Mouse (Mus musculus): Measurements from ENCODE around the gene Sept5. TPM values are rescaled to one million over a fixed set of nuclear protein-coding genes. Genes with fewer than 3 reads are reported as not detected.

Gene Sept5
- polyA plus RNA-seq, 1 experiment = 74.2 TPM

DNA sequence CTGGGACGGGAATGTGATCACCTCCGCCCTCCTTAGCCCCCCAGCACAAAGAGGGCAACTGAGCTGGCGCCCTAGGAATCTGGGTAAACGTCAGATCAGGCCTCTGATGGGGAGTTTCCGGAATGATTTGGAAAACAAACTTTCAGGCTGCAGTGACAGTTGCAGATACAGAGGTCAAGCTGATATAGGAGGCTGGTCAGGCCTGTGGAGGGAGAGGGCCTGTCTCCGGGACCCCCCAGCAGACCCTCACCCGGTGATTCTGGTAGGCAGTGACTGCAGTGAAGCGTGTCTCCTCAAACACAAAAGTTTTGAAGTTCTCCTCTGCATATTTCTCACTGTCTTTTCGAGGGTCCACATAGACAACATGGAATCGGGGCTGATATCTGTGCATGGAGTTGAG lies 46.6 kb downstream of the Sept5 start:
- TF ChIP-seq MAX (IDR thresholded peaks at IDR 0.05) = no peak
- TF ChIP-seq CEBPB (IDR thresholded peaks at IDR 0.05; ENCODE audit: low read depth) = no peak
- TF ChIP-seq FOSL1 (IDR thresholded peaks at IDR 0.05; ENCODE audit: insufficient read depth, low read length, poor library complexity, severe bottlenecking) = no peak
- no peak for TF ChIP-seq CTCF (IDR thresholded peaks at IDR 0.05; ENCODE audit: control insufficient read depth, insufficient read depth, insufficient read length)
- TF ChIP-seq MYOD1 (IDR thresholded peaks at IDR 0.05; ENCODE audit: control insufficient read depth, insufficient read length, low read depth) = no peak
- no peak for TF ChIP-seq MYOG (IDR thresholded peaks at IDR 0.05; ENCODE audit: control insufficient read depth, extremely low read depth, insufficient read length)
- TF ChIP-seq USF1 (IDR thresholded peaks at IDR 0.05; ENCODE audit: low read depth) = no peak
- no peak overlapping the region for H3K4me3 ChIP-seq (ENCODE audit: insufficient read depth, poor library complexity, severe bottlenecking)
- H3ac ChIP-seq (ENCODE audit: control insufficient read depth, insufficient read length, low read depth) = no peak overlapping the region
- H3K27me3 ChIP-seq (ENCODE audit: control insufficient read depth, insufficient read depth, insufficient read length) = no peaks in the 10 kb centered on the region
- H3K79me2 ChIP-seq (ENCODE audit: control insufficient read depth, insufficient read depth) = peaks cover 18% of the 10 kb centered on the region
- peaks cover 22% of the 10 kb centered on the region for H3K36me3 ChIP-seq (ENCODE audit: control insufficient read depth, insufficient read depth)
- H3K79me3 ChIP-seq (ENCODE audit: low read depth) = peaks cover 2% of the 10 kb centered on the region

GRCm38 (mm10) chr16:18582426-18583148 lies 47.2 kb downstream of the Sept5 start:
- Histone ChIP-seq H3K79me3 (ENCODE audit: low read depth) (peaks cover 2% of the 10 kb centered on the region), H3K36me3 (ENCODE audit: control insufficient read depth, insufficient read depth) (peaks cover 22% of the 10 kb centered on the region), H3K79me2 (ENCODE audit: control insufficient read depth, insufficient read depth) (peaks cover 18% of the 10 kb centered on the region), H3K27me3 (ENCODE audit: control insufficient read depth, insufficient read depth, insufficient read length) (no peaks in the 10 kb centered on the region), H3ac (ENCODE audit: control insufficient read depth, insufficient read length, low read depth) (no peak overlapping the region), H3K4me3 (ENCODE audit: insufficient read depth, poor library complexity, severe bottlenecking) (no peak overlapping the region)
- TF ChIP-seq FOSL1 (IDR thresholded peaks at IDR 0.05; ENCODE audit: insufficient read depth, low read length, poor library complexity, severe bottlenecking) (no peak), CTCF (IDR thresholded peaks at IDR 0.05; ENCODE audit: control insufficient read depth, insufficient read depth, insufficient read length) (no peak), USF1 (IDR thresholded peaks at IDR 0.05; ENCODE audit: low read depth) (no peak), MAX (IDR thresholded peaks at IDR 0.05) (no peak)

GRCm38 (mm10) chr16:18581623-18582205 lies 48.0 kb downstream of the Sept5 start:
- no peak overlapping the region for H3ac ChIP-seq (ENCODE audit: control insufficient read depth, insufficient read length, low read depth)
- peaks cover 18% of the 10 kb centered on the region for H3K79me2 ChIP-seq (ENCODE audit: control insufficient read depth, insufficient read depth)
- no peak overlapping the region for H3K4me3 ChIP-seq (ENCODE audit: insufficient read depth, poor library complexity, severe bottlenecking)
- H3K27me3 ChIP-seq (ENCODE audit: control insufficient read depth, insufficient read depth, insufficient read length) = no peaks in the 10 kb centered on the region
- H3K36me3 ChIP-seq (ENCODE audit: control insufficient read depth, insufficient read depth) = peaks cover 22% of the 10 kb centered on the region
- H3K79me3 ChIP-seq (ENCODE audit: low read depth) = peaks cover 2% of the 10 kb centered on the region
- TF ChIP-seq USF1 (IDR thresholded peaks at IDR 0.05; ENCODE audit: low read depth) = no peak

DNA sequence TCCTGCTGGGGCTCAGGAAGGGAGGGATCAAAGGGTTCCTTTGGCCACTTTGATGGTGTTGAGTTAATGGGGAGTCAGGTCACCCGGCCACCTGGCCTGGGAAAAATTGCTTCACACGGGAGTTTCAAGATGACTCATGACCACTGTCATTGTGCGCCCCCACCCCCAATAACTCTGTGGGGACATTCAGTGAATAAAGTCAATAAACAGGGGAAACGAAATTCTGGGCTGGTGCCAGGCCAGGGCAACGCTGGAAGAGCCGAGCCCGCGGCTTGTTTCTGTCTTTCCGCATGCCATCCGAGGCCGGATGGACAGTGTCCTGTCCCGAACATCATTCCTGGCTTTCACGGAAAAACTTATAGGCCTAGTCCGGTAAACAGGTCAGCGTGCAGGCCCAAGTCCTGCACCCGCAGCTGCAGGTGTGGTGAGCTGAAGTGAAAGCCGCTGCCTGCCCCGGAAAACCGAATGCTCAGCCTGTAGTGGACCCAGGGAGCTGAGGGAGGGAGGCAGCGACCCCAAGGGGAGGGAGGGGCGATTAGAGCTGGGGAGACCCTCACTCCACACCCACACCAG lies 48.6 kb downstream of the Sept5 start:
- no peak for TF ChIP-seq MYOG (IDR thresholded peaks at IDR 0.05; ENCODE audit: control insufficient read depth, extremely low read depth, insufficient read length)
- Histone ChIP-seq H3K79me3 (ENCODE audit: low read depth) (peaks cover 2% of the 10 kb centered on the region), H3K36me3 (ENCODE audit: control insufficient read depth, insufficient read depth) (peaks cover 22% of the 10 kb centered on the region), H3K79me2 (ENCODE audit: control insufficient read depth, insufficient read depth) (peaks cover 18% of the 10 kb centered on the region), H3ac (ENCODE audit: control insufficient read depth, insufficient read length, low read depth) (no peak overlapping the region), H3K27me3 (ENCODE audit: control insufficient read depth, insufficient read depth, insufficient read length) (no peaks in the 10 kb centered on the region), H3K4me3 (ENCODE audit: insufficient read depth, poor library complexity, severe bottlenecking) (no peak overlapping the region)

GRCm38 (mm10) chr16:18580389-18580788 lies 49.4 kb downstream of the Sept5 start:
- H3ac ChIP-seq (ENCODE audit: control insufficient read depth, insufficient read length, low read depth) = no peak overlapping the region
- no peaks in the 10 kb centered on the region for H3K27me3 ChIP-seq (ENCODE audit: control insufficient read depth, insufficient read depth, insufficient read length)
- peaks cover 2% of the 10 kb centered on the region for H3K79me3 ChIP-seq (ENCODE audit: low read depth)
- peaks cover 11% of the 10 kb centered on the region for H3K79me2 ChIP-seq (ENCODE audit: control insufficient read depth, insufficient read depth)
- peaks cover 22% of the 10 kb centered on the region for H3K36me3 ChIP-seq (ENCODE audit: control insufficient read depth, insufficient read depth)
- H3K4me3 ChIP-seq (ENCODE audit: insufficient read depth, poor library complexity, severe bottlenecking) = no peak overlapping the region
- TF ChIP-seq MYOG (IDR thresholded peaks at IDR 0.05; ENCODE audit: control insufficient read depth, extremely low read depth, insufficient read length) = no peak

- Histone ChIP-seq H3K36me3 (ENCODE audit: control insufficient read depth, insufficient read depth) (peaks cover 9% of the 10 kb centered on the region), H3K4me3 (ENCODE audit: insufficient read depth, poor library complexity, severe bottlenecking) (no peak overlapping the region), H3ac (ENCODE audit: control insufficient read depth, insufficient read length, low read depth) (no peak overlapping the region), H3K79me2 (ENCODE audit: control insufficient read depth, insufficient read depth) (no peaks in the 10 kb centered on the region), H3K79me3 (ENCODE audit: low read depth) (no peaks in the 10 kb centered on the region), H3K27me3 (ENCODE audit: control insufficient read depth, insufficient read depth, insufficient read length) (no peaks in the 10 kb centered on the region)
- TF ChIP-seq USF1 (IDR thresholded peaks at IDR 0.05; ENCODE audit: low read depth) = no peak
- TF ChIP-seq MAX (IDR thresholded peaks at IDR 0.05) = no peak
- no peak for TF ChIP-seq CTCF (IDR thresholded peaks at IDR 0.05; ENCODE audit: control insufficient read depth, insufficient read depth, insufficient read length)
- no peak for TF ChIP-seq MYOD1 (IDR thresholded peaks at IDR 0.05; ENCODE audit: control insufficient read depth, insufficient read length, low read depth)
- TF ChIP-seq FOSL1 (IDR thresholded peaks at IDR 0.05; ENCODE audit: insufficient read depth, low read length, poor library complexity, severe bottlenecking) = no peak
- TF ChIP-seq CEBPB (IDR thresholded peaks at IDR 0.05; ENCODE audit: low read depth) = no peak
- TF ChIP-seq MYOG (IDR thresholded peaks at IDR 0.05; ENCODE audit: control insufficient read depth, extremely low read depth, insufficient read length) = no peak
These were observed 52.1 kb downstream of the Sept5 start for GRCm38 (mm10) chr16:18577599-18578160.
